Mouse (Mus musculus) myocyte (in vitro differentiated cells): ENCODE results near the gene Ehbp1.

ENCODE experiments used
- E2F4 ChIP-seq: IDR thresholded peaks from one replicate; pipeline ENCODE4 v1.6.1; 2011; ENCODE audit warnings: mild to moderate bottlenecking, control low read depth, moderate library complexity; ENCODE audit not compliant: insufficient read depth
- MAX ChIP-seq: IDR thresholded peaks from one replicate; pipeline ENCODE4 v1.6.1; 2011; ENCODE audit warnings: low read depth, mild to moderate bottlenecking, control low read depth
- TCF12 ChIP-seq: IDR thresholded peaks from one replicate; pipeline ENCODE4 v1.6.1; 2011; ENCODE audit warnings: mild to moderate bottlenecking, control low read depth; ENCODE audit not compliant: poor library complexity, insufficient read depth, severe bottlenecking

DNA sequence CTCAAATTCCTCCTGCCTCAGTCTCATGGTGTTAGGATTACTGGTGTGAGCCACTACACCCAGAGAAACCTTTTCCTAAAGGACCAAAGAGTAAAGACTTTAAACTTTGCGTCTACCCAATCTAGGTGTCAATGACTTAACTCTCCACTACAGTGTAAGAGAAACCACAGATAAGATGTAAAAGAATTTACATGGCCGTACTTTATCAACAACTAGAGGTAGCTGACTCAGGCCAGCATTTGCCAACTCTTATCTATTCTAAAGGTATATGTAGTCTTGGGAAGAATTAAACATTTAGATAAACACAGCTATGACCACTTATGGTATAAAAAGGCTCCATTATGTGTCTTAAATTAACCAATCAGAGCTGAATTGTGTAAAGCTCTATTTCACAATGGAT is 67.9 kb downstream of the Ehbp1 start:
- no peak for TF ChIP-seq MAX
- TF ChIP-seq E2F4: no peak
- TF ChIP-seq TCF12: no peak
